Mouse (Mus musculus) lung, postnatal 0 days (tissue): ENCODE measurements around the gene Sbk1. TPM values are rescaled to one million over a fixed set of nuclear protein-coding genes. Genes with fewer than 3 reads are reported as not detected.

ENCODE experiments used
- ATAC-seq: fragments of 200-750 bp; cut with Nextera tagmentation; 2 replicates; pipeline ENCODE4 v1.8.0; 2017; ENCODE audit warnings: moderate library complexity
- DNase-seq: peaks from one replicate; pipeline ENCODE4 v3.0.0-alpha.2; 2016; ENCODE audit warnings: low spot score
- H3K27ac ChIP-seq: fragments of 300-500 bp; sonication (generic); 2 replicates; pipeline ENCODE4 v1.5.1; 2014; ENCODE audit warnings: antibody characterized with exemption, mild to moderate bottlenecking, low read length, mixed read lengths
- H3K27me3 ChIP-seq: fragments of 300-500 bp; sonication (generic); replicated peaks from 2 replicates; pipeline ENCODE4 v1.6.1; 2014; ENCODE audit warnings: low read length, mixed read lengths; ENCODE audit not compliant: insufficient read depth
- H3K36me3 ChIP-seq: fragments of 300-500 bp; sonication (generic); 2 replicates; pipeline ENCODE4 v1.6.1; 2014; ENCODE audit warnings: low read length, mixed read lengths; ENCODE audit not compliant: insufficient read depth
- H3K4me1 ChIP-seq: fragments of 300-500 bp; sonication (generic); 2 replicates; pipeline ENCODE4 v1.6.1; 2014; ENCODE audit warnings: antibody characterized with exemption, low read depth, low read length, mixed read lengths; ENCODE audit not compliant: insufficient read depth
- H3K4me2 ChIP-seq: fragments of 300-500 bp; sonication (generic); replicated peaks from 2 replicates; pipeline ENCODE4 v1.6.1; 2014; ENCODE audit warnings: low read depth, mild to moderate bottlenecking, low read length, moderate library complexity, mixed read lengths
- H3K4me3 ChIP-seq: fragments of 300-500 bp; sonication (generic); 2 replicates; pipeline ENCODE4 v1.5.1; 2014; ENCODE audit warnings: low read depth, low read length
- H3K9ac ChIP-seq: fragments of 300-500 bp; sonication (generic); replicated peaks from 2 replicates; pipeline ENCODE4 v1.6.1; 2014; ENCODE audit warnings: low read depth, mild to moderate bottlenecking
- H3K9me3 ChIP-seq: fragments of 300-500 bp; sonication (generic); 2 replicates; pipeline ENCODE4 v1.6.1; 2016; ENCODE audit warnings: low read length, mixed read lengths
- CTCF ChIP-seq: IDR thresholded peaks from 2 replicates; pipeline ENCODE4 v1.5.1; 2016; ENCODE audit warnings: antibody characterized with exemption, mild to moderate bottlenecking
- EP300 ChIP-seq: IDR thresholded peaks from 2 replicates; pipeline ENCODE4 v1.6.1; 2016; ENCODE audit warnings: antibody characterized with exemption, mild to moderate bottlenecking, control low read depth
- WGBS: fragments of 180-500 bp; shearing (Covaris S2); extraction: QIAGEN DNeasy Blood & Tissue Kit; methylation state at CpG from one replicate; pipeline ENCODE4 v1.1.7; 2014; 5-methylcytosine and 5-hydroxymethylcytosine counted together
- polyA plus RNA-seq: library from polyadenylated mRNA; unstranded; fragments of >200 nt; fragmentation: Nextera tagmentation; extraction: Ambion mirVana; gene quantifications from 2 replicates; pipeline ENCODE4 v1.2.1, GENCODE M21; 2015

Gene Sbk1
- polyA plus RNA-seq, 1 experiment from 2014 or later: 5.5 TPM

DNA sequence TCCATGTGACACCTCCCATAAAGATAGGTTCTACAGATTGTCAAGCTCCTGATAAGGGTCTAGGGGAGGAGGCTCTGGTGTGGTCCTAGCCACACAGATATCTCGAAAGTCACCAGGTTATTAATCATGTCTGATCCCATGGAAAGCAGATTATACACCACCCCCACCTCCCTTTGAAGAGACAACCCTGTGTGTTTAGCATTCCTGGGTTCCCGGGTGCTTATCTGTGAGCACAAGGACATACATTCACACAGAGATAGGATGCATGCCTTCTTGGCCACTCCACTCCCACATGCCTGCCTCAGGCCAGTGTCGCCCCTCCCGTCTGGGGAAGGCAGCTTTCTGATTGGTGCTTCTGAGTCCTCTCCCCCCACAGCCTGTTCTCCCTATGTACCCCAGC, 10.6 kb upstream of the Sbk1 start:
- no peak overlapping the region for H3K27ac ChIP-seq
- no peaks in the 10 kb centered on the region for H3K36me3 ChIP-seq
- TF ChIP-seq EP300 (no peak), CTCF (no peak)
- no peak overlapping the region for H3K4me2 ChIP-seq
- no peaks in the 10 kb centered on the region for H3K27me3 ChIP-seq
- no peak overlapping the region for H3K9ac ChIP-seq
- DNase-seq: no peak
- ATAC-seq: no peak
- H3K4me1 ChIP-seq: no peaks in the 10 kb centered on the region; the same call in 1 of the 2 replicates
- no peak overlapping the region for H3K4me3 ChIP-seq
- no peaks in the 10 kb centered on the region for H3K9me3 ChIP-seq
- 34% methylated on average over 4 of the region's 4 CpGs for WGBS

GRCm38 (mm10) chr7:126263964-126264363, 8.5 kb upstream of the Sbk1 start:
- no peak for TF ChIP-seq CTCF
- no peak for TF ChIP-seq EP300
- H3K27me3 ChIP-seq: no peaks in the 10 kb centered on the region
- 36% methylated on average over 7 of the region's 7 CpGs for WGBS
- no peak overlapping the region for H3K9ac ChIP-seq
- H3K4me1 ChIP-seq: no peaks in the 10 kb centered on the region; the same call in 1 of the 2 replicates
- no peak overlapping the region for H3K27ac ChIP-seq
- H3K4me2 ChIP-seq: no peak overlapping the region
- no peaks in the 10 kb centered on the region for H3K9me3 ChIP-seq
- DNase-seq (no peak), ATAC-seq (no peak)
- H3K4me3 ChIP-seq: no peak overlapping the region
- H3K36me3 ChIP-seq: no peaks in the 10 kb centered on the region

DNA sequence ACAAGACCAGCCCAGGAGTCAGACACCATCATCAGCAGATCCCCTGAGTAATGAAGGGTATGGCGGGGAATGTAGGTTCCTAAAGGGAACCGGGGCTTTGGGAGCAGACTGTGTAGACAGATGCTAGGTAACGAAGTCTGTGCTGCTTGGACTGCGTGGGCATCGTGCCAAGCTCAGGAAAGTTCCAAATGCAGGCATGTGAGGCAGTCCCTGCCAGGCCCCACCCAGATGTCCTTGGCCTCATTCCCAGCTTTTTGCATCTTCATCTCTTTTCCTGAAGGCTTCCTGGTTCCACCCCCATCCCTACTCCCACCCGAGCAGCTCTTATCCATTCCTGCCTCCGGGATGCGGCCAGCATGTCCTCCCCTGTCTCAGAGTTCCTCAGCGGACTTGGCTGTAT, 6.5 kb upstream of the Sbk1 start:
- no peak overlapping the region for H3K4me3 ChIP-seq
- no peaks in the 10 kb centered on the region for H3K9me3 ChIP-seq
- ATAC-seq (peak; percentile 82), DNase-seq (peak; percentile 55)
- no peaks in the 10 kb centered on the region; the same call in 1 of the 2 replicates for H3K4me1 ChIP-seq
- H3K36me3 ChIP-seq: no peaks in the 10 kb centered on the region
- H3K27ac ChIP-seq: no peak overlapping the region
- WGBS: 27% methylated on average over 9 of the region's 9 CpGs
- no peak overlapping the region for H3K9ac ChIP-seq
- TF ChIP-seq EP300: peak; percentile 67; the same call in 1 of the 2 replicates
- no peak for TF ChIP-seq CTCF
- no peak overlapping the region for H3K4me2 ChIP-seq
- no peaks in the 10 kb centered on the region for H3K27me3 ChIP-seq

GRCm38 (mm10) chr7:126266372-126266870, 6.0 kb upstream of the Sbk1 start:
- ATAC-seq: peak; percentile 37
- no peak overlapping the region for H3K4me2 ChIP-seq
- no peak overlapping the region for H3K4me3 ChIP-seq
- TF ChIP-seq CTCF (no peak), EP300 (no peak)
- H3K9ac ChIP-seq: no peak overlapping the region
- no peak overlapping the region for H3K27ac ChIP-seq
- H3K36me3 ChIP-seq: no peaks in the 10 kb centered on the region
- WGBS: 57% methylated on average over 4 of the region's 4 CpGs
- no peaks in the 10 kb centered on the region for H3K9me3 ChIP-seq
- DNase-seq: no peak
- H3K27me3 ChIP-seq: no peaks in the 10 kb centered on the region
- no peaks in the 10 kb centered on the region; the same call in 1 of the 2 replicates for H3K4me1 ChIP-seq

DNA sequence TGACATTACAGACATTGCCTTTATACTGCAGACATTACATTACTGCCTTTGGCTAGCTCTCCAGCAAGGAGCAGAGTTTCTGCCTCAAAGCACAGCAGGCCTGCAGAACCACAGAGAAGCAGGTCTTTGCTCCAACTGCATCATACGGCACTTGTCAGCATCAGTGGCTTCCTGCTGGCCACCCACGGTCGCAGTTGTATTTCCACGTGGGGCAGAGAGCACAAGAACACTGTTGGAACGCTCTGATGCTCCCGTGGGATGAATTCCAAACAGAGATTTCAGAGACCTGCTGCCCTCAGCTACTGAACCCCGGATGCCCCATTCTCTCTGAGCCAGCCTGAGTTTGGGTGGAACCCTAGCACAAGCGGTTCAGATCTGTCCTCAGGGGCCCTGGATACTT, 4.8 kb upstream of the Sbk1 start:
- ATAC-seq (no peak), DNase-seq (no peak)
- no peaks in the 10 kb centered on the region for H3K27me3 ChIP-seq
- H3K4me3 ChIP-seq: no peak overlapping the region
- H3K9ac ChIP-seq: no peak overlapping the region
- H3K4me1 ChIP-seq: peaks cover 4% of the 10 kb centered on the region; the same call in 1 of the 2 replicates
- 63% methylated on average over 8 of the region's 8 CpGs for WGBS
- no peaks in the 10 kb centered on the region for H3K9me3 ChIP-seq
- TF ChIP-seq CTCF: no peak
- no peak for TF ChIP-seq EP300
- no peak overlapping the region for H3K27ac ChIP-seq
- no peak overlapping the region for H3K4me2 ChIP-seq
- no peaks in the 10 kb centered on the region for H3K36me3 ChIP-seq

DNA sequence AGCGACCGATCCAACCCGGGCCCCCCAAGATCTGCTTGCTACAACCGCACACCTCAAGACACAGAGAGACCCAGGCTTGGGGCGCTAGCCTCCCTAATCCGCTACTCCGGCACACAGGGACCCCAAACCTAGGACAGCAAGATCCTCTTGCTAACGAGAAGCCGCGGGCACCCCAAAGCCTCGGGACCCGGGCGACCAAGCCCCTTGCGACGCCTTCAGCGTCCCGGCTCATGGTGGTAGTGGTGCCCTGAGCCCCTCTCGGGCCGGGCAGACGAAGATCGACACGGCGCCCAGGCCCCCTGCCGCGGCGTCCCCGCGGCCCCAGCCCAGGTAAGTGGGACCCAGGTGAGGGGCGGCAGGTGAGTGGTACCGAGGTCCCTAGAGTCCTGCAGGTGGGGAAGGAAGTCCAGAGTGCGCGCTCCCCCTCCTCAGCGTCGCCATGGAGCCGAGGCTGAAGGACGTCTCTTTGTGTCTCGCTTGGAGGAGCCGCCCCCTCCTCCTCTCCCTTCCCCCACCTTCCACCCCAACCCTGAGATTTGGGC, 422 bp downstream of the Sbk1 start:
- H3K4me2 ChIP-seq: peak overlapping the region; percentile 100
- peak overlapping the region; percentile 70 for H3K9ac ChIP-seq
- peak overlapping the region; percentile 71 for H3K4me3 ChIP-seq
- H3K27ac ChIP-seq: no peak overlapping the region
- WGBS: under 1% methylated on average over 33 of the region's 38 CpGs
- no peak for TF ChIP-seq CTCF
- no peak for TF ChIP-seq EP300
- H3K27me3 ChIP-seq: no peaks in the 10 kb centered on the region
- no peak for DNase-seq
- H3K9me3 ChIP-seq: no peaks in the 10 kb centered on the region
- H3K4me1 ChIP-seq: peaks cover 16% of the 10 kb centered on the region
- no peaks in the 10 kb centered on the region for H3K36me3 ChIP-seq
- peak; percentile 0; the same call in 1 of the 2 replicates for ATAC-seq
